Mouse (Mus musculus): ENCODE data around the gene Supt4a.

The Supt4a gene

DNA sequence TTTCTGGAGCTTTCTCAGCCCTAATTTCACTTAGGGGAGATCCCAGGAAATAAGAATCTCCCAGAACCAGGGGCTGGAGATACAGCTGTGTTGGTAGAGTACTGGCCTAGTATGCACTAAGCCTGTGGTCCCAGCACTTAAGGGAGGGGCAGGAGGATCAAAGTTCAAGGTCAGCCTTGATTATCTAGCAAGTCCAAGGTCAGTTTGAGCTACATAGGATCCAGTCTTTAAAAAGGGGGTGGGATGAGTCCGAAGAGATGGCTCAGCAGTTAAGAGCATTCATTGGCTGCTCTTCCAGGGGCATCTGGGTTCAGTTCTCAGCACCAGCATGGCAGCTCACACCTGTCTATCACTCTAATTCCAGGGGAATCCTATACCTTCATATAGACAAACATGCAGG is 15.0 kb downstream of the Supt4a start:
- DNase-seq: no peak

DNA sequence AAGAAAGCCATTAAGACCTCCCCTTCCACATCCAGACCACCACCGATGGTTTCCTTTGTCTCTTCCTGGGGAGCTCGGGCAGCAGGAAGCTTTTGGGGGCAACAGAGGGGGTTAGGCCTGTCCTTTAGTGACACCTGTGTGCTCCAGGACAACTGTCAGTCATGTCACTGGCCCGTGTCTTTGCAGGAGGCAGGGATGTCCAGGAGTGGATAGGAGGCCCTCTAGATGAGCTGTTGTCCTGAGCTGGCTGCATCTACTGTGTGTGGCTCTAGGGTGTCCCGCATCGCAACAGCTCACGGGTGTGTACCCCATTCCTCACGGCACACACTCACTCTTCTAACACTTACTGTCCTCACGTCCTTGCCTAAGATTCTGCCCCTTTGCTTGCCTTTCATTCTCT is 15.9 kb downstream of the Supt4a start:
- no peak for DNase-seq

DNA sequence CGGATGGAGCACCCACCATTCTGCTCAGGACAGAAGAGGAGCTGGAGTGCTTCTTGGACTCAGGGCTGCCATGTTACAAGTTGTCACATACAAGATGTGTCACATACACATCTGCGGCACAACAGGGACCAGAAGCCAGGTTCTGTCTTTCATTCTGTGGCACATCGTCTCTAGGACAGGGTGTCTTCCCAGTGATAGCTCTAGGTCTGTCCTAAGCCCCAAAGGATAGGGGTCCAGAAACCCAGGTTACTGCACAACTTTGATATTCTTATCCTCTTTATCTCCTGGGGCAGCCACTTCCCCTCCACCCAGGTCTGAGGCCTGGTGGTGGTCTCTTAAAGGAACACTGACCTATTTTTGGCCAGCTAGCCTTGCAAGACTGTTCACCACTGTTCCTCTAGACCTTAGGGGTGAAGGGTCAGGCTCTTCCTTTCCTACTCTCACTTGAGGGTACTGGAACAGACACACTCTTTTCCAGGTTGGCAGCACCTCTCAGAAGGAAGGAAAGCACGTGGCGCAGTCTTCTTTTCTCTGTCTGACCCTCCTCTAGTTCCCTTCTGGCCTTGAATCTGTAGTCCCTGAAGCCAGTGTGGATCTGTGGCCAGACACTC is 16.6 kb downstream of the Supt4a start:
- no peak for DNase-seq

DNA sequence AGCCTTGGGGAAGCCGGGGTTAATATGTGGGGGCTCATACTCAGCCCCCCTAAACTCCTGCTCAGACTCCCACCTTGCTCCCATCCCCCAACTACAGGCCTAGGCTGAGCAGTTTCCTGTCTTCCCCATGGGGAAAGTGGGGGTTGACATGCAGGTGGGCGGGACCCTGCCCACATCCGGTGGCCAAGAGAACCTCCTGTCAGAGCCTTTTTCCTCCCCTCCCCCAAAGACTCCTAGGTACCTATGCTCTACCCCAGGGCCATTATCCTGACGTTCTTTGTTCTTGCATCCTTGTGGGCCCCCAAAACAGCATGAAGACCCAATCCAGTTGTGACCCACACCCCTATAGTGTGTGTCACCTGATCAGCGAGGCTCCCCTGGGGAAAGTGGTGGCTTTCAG is 17.3 kb downstream of the Supt4a start:
- DNase-seq: no peak

DNA sequence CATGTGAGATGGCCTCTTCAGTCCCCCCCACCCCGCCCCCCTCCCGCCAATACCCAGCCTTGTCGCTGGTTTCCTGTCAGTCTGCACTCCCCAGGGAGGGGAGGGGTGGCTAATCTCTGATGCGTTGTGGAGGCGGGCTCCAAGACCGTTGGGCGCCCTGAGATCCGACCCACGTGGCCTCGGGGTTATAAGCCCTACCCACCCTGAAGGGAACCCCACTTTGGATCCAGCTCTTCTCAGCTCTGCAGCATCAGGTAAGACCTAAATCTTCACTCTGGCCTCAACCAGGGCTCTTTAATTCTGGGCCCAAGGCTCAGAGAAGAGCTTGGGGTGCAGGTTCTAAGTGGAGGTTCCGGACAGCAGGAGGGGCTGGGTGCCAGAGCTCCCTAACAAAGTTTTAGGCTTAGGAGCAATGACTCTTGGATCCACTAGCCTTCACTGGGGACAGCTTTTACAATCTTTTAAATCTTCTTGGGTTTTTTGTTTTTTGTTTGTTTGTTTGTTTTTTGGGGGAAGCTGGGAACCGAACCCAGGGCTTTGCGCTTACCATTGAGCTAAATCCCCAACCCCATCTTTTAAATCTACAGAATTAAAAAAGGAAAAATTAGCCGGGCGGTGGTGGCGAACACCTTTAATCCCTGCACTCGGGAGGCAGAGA is 18.1 kb downstream of the Supt4a start:
- peak; percentile 10 to 56 for DNase-seq

DNA sequence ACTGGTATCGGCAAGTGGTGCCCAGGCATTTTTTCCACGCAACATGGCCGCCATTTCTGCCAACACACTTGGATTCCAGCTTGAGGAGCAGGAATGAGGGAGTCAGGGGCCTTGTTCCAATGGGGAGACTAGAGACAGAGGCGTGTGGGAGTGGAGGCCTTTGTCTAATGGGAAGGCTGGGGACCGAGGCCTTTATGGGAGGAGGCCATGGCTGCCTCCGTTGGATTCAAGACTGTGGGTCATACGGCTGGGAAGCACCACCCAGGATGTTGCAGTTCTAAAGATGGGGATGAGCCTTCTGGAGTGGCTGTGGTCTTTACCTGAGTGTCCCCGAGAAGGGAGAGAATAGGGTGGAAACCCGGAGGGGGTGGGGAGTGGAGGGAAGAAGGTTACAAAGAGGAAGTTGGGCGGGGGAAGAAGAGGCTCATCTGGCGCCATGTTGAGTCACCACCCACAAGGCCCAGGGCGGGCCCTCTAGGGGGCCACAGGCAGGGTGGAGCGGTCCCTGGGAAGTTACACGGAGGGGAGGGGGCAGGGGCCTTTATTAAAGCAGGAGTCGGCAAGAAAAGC is 19.0 kb downstream of the Supt4a start:
- DNase-seq: no peak

DNA sequence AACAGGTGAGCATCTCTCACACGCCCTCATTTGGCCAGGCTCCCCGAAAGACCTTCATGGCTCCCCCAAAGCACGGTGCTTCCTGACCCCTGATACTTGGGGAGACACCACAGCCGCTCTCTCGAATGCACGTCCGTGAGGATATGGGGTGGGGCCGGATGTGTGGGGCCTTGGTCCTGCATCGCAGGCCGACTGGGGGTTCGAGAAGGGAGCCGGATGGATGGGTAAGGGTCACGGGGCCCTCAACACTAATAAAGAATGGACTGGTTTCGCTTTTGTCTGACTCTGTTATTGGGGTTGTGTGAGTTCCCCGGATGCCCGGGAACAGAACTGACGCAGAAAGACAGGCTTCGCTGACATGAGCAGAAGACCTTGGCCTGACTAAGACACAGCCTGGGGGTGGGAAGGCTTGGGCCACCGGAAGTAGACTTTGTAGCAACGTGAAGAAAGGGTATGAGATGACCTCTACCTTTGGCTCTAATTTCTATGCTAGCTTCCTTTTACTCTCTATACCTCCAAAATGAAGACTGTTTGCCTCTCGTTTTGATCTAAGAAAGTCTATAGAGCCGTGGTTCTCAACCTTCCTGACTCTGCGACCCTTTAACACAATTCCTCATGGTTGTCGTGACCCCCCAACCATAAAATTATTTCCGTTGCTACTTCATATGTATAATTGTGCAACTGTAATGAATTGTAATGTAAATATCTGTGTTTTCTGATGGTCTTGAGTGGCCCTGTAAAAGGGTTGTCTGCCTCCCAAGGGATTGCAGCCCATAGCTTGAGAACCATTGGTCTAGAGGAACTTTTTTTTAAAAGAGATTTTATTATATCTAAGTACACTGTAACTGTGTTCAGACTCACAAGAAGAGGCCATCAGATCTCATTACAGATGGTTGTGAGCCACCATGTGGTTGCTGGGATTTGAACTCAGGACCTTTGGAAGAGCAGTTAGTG is 19.9 kb downstream of the Supt4a start:
- no peak for DNase-seq

DNA sequence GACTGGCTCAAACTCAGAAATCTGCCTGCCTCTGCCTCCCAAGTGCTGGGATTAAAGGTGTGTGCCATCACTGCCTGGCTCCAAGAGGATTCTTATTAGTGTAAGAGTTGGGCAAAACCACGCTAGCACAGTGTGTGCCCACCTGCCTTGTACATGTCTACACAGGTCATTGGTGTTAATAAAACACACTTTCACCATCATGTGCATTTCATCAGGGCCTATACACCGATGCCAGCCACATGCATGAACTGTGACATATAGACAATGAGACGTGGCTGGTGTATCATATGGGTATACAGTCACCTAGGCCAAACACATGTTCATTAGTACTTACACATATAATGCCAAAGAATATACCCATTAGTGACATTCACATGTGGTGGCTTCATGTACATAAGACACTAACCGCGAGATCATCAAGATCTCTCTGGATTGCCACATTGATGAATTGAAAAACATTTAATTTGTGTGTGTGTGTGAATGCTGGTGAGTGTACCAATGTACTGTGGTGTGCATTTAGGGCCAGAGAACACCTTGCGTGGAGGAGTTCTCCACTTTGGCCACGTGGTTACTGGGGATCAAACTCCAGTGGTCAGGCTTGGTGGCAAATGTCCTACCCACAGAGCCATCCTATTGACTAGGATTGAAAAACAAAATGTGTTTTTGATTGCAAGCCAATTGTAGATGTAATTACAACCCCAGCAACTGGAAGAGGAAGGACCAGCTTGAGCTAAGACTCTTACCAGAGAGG is 21.0 kb downstream of the Supt4a start:
- DNase-seq: no peak

DNA sequence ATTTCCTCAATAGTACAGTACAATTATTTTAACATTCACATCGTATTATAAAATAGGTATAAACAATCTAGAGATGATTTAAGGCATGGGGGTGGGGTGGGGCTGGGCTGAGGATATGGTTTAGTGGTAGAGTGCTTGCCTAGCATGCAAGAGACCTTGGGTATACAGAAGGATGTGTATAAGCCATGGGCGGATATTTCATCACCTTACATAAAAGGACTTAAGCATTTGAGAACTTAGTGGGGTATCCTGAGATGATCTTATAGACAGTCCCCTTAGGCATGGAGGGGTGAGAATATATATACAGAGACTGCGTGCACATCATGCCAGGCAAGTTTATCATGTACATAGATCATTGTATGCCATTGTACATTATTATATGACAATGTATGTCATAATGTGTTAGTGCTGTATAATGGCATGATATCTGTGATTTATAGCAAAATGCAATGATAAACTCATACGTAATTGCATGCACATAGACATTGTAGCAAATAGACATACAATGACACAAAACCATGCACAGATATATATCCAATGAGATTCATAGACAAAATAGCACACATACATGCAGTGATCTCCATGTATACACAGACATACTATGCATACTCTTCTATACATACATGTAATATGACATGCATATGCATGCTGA is 21.7 kb downstream of the Supt4a start:
- DNase-seq: no peak

DNA sequence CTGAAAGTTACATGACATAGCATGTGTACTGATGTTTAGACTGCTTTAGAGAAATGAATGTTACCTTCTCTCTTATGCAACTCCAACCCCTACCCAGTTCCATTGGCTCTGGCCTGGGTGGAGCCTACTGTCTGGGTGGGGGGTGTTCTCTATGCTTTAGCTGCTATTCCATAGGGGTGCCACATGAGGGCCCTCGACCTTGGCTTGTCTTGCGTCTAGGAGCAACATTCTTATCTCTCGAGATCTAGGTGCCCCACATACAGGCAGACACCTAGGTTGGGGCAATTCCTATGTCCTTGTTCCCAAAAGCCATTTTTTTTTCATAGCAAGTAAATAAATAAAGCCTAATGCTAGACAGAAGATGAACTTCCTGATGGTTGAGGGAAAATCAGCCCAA is 22.3 kb downstream of the Supt4a start:
- no peak for DNase-seq

DNA sequence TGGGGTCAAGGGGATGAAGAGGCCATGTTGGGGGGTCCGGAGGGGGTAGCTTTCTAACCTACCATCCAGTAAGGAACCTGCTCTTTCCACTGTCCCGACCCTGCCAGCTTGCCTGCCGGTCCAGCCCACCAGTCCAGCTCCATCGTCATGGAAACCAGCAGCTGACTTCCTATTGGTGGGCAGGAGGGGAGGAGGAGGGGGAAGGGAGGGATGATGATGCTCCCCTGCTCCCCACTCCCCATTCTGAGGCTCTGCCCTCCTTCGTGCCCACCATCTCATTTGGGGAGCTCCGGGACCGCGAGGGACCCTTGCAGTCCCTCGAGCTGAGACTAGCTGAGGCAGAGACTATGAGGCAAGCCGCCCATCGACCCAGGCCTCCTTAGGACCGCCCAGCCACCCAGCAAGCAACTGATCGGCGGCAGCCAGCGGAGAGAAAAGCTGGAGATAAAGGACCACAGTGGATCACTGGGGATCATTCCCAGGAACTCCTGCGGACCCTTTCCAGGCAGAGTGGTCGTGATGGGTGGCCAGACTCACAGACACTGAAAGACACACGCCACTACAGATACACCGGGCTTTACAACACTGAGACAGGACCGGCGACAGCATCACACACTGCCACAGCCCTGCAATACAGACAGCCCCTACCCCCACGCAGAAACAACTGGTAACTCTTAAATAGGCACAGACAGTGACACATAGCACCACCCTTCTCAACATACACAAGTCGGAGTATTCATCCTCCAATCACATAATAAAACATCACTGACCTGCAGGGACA is 23.1 kb downstream of the Supt4a start, which contains the start of gene Tspoap1:
Tspoap1 (plus strand) TSS at position 241 of the 781 bp plus-strand sequence.
- DNase-seq: no peak

DNA sequence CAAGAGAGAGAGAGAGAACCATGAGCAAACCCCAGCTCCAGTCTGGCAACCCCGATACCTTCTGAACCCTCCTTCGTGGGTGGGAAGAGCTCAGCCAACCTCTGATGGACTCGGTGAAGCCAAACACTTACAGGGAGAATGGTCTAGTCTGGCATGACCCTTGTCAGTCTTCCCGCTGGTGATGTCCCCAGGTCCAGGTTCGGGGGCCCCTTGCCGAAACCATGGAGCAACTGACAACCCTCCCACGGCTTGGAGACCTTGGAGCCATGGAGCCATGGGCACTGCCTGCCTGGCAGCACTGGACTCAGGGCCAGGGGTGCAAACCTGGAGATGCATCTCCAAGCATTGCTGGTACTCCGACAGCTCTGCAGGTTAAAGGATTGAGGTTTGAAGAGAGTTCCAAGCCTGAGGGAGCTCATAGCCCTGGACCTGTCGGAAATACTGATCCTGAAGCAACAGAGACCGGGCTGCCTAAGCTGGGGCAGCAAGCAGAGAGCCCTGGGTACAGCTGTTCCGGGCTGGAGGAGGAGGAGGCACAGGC is 23.9 kb downstream of the Supt4a start:
- DNase-seq: no peak

DNA sequence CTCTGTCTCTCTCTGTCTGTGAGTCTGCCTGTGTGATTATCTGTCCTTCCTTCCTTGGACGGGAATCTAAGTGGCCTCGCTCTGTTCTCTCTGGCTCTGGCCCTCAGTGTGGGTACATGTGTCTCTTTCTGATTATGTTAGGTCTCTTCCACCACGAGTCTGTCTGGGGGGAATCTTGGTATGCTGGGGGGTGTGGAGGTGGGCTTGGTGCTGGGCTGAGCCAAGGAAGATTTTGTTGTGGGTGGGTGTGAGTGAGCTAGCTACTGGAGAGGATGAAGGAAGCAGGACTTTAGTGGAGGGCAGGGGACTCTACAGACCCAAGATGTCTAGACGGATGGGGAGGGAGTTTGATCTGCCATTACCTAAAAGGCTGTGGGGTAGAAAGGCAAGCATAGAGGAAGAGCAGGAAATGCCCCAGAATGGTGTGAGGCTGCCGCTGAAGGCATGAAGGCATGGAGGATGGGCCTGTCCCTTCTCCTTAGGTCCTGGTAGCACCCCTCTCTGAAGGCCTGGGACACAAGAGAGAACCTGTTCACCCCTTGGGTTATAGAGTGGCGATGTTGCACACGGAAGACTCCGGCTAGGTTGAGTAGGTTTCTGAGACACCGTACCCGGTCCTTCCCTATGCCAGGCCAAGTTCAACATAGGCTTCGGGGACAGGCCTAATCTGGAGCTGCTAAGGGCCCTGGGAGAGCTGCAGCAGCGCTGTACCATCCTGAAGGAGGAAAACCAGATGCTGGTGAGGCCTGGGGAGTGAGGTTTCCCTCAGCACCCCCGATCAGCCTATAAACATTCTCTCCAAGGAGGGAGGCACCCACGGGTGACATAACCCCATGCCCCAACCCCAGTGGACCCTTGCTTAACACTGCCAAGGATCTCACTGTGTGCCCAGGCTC is 24.7 kb downstream of the Supt4a start:
- no peak for DNase-seq

DNA sequence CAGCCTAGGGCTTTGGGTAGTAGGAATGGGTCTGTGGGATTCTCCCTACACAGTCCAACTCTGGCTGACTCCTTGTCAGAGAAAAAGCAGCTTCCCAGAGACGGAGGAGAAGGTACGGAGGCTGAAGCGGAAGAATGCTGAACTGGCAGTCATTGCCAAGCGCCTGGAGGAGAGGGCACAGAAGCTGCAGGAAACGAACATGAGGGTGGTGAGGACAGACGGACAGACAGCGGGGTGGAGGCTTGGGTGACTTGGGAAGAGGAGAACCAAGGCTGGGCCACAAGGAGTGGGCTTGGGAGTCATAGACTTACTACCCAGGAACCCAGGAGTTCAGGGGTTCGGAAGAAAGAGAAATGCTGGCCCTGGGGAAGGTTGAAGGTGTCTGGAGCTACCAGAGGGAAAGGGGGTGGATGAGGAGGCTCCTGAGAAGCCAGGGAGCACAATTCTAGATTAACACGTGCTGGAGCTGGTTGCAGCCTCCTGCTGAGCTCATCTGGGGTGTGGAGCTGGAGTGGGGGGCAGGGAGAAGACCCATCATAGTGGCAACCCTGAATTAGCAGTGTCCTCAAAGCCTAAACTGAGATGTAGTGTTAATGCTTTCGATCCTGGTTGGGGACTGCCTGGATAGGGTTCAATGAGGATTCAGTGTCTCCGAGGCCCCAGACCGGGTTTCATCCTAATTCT is 25.5 kb downstream of the Supt4a start:
- DNase-seq: no peak

DNA sequence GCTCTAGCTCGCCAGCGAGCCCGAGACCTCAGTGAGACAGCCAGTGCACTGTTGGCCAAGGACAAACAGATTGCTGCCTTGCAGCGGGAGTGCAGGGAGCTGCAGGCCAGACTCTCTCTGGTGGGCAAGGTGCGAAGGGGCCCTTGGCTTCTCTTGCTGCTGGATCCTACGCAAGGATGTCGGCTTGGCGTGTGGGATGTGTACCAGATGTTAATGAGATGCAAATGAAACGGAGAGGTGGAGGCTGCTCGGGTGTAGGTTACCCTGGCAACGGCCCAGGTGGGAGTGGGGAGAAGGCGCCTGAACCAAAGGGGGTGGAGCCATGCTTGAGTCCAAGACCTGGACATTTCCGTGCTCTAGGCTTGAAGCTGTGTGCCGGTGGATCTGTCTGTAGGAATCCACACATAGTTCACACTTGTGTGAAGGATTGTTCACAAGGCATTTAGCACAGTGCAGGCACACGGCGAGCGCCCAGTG is 26.2 kb downstream of the Supt4a start:
- peak; percentile 67 to 79 for DNase-seq

DNA sequence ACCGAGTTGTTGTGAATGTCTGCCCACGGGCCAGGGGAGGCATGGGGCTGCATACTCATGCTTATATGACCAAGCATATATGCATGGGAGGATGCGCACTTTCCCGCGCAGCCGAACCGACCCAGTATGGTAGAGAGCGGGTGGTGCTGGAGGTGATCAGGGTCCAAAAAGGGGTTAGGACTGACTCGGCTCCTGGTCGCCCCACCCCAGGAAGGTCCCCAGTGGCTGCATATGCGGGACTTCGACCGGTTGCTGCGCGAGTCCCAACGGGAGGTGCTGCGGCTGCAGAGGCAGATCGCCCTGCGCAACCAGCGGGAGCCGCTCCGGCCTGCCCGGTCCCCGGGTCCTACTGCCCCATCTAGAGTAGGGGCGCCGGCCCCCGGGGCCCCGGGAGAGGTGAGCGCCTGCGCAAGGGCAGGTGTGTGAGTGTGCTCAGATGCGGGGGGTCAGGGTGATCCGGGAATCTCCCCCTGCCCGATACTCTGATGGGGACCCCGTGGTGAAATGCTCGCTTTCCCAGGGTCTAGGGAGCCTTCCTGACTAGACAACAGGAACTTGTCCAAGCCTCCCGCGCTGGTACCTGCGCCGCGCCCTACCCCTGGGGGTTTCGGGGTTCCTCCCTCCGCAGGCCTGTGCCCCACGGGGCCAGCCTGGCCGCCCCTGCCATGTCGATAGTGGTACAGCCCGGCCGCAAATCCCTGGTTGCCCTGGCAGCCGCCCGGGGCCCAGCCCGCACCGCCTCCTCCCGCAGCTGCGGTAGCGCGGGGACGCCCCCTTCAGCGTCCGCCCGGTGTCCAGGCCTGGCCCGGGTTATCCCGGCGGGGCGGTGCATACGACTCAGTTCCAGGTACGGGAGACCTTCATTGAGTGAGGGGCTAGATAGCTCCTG is 26.9 kb downstream of the Supt4a start:
- DNase-seq: peak; percentile 21 to 62

DNA sequence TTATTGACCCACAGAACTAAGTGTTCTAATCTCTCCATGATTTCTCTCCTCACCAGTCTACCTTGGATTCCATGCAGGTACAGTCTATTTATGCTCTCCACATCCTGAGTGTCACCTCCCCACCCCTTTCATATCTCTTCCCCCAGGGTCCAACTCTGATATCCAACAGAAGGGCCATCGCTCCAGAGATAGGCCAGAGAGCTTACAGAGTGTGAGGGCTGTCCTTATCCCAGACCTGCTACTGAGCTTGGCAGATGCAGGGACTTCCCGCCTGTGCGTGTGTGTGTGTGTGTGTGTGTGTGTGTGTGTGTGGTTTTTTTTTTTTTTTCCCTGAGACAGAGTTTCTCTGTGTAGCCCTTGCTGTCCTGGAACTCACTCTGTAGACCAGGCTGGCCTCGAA is 31.4 kb downstream of the Supt4a start:
- no peak for DNase-seq

DNA sequence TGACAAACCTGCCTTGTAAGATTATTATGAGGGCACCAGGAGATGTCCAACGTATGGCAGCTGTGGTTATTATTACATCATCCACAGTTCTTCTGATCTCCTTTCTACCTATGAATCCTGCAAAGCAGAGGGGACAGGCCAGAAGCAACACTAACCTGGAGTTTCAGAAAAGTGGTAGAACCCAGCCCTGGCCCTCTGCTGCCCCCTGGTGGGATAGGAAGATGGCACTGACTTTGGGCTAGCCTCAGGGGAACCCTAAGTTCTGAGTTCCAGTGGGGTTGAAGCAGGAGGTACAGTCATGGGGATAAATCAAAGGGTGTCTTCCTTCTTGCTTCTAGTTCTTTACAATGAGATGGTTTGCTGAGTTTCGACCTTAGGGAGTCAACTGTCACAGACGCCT is 33.6 kb downstream of the Supt4a start:
- DNase-seq: peak; percentile 74 to 85
